Mouse (Mus musculus) limb, embryonic 10.5 days (tissue): Measurements from ENCODE around the gene Mybph. TPM values are rescaled to one million over a fixed set of nuclear protein-coding genes. Genes with fewer than 3 reads are reported as not detected.

Source experiments
- DNase-seq: peaks from one replicate; pipeline ENCODE4 v3.0.0-alpha.2; 2017; ENCODE audit warnings: low spot score
- H3K27ac ChIP-seq: fragments of 300-500 bp; sonication (generic); 2 replicates; pipeline ENCODE4 v1.5.1; 2016; ENCODE audit warnings: mild to moderate bottlenecking
- H3K27me3 ChIP-seq: fragments of 300-500 bp; sonication (generic); 2 replicates; pipeline ENCODE4 v1.6.1; 2016; ENCODE audit warnings: low read depth, mild to moderate bottlenecking; ENCODE audit not compliant: poor library complexity, severe bottlenecking
- H3K36me3 ChIP-seq: fragments of 300-500 bp; sonication (generic); 2 replicates; pipeline ENCODE4 v1.6.1; 2016; ENCODE audit warnings: mild to moderate bottlenecking, moderate library complexity
- H3K4me1 ChIP-seq: fragments of 300-500 bp; sonication (generic); 2 replicates; pipeline ENCODE4 v1.6.1; 2016
- H3K4me3 ChIP-seq: fragments of 300-500 bp; sonication (generic); 2 replicates; pipeline ENCODE4 v1.5.1; 2016; ENCODE audit warnings: mild to moderate bottlenecking, moderate library complexity
- H3K9me3 ChIP-seq: fragments of 300-500 bp; sonication (generic); replicated peaks from 2 replicates; pipeline ENCODE4 v1.6.1; 2016; ENCODE audit warnings: mild to moderate bottlenecking
- WGBS: fragments of 180-500 bp; shearing (Covaris S2); methylation state at CpG from one replicate; pipeline ENCODE4 v1.1.7; 2016; 5-methylcytosine and 5-hydroxymethylcytosine counted together
- polyA plus RNA-seq: library from polyadenylated mRNA; unstranded; fragments of >200 nt; fragmentation: Nextera tagmentation; extraction: Ambion mirVana; gene quantifications from 2 replicates; pipeline ENCODE4 v1.2.1, GENCODE M21; 2016

Mybph gene
- polyA plus RNA-seq, 1 experiment from 2014 or later = 0.98 TPM

DNA sequence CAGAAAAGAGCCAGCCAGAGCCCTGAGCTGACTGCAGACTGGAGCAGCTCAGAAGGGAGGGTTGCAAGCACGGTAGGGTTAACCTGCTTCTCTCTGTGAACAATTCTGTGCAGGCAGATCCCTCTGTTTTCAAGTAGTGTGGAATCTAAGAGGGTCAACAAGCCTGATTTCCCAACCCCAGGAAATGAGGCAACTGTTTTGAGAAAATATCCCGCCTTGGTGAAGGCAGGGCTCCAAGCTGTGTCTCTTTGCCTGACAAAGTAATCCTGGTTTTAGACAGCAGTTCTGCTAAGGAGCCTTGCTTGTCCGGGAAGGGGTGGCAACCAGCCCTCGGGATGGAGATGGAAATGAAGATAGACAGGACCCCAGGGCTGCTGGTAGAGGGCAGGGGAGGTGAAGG lies 28.8 kb upstream of the Mybph start:
- no peak overlapping the region for H3K4me3 ChIP-seq
- H3K36me3 ChIP-seq = no peaks in the 10 kb centered on the region
- no peaks in the 10 kb centered on the region for H3K4me1 ChIP-seq
- no peak for DNase-seq
- H3K27ac ChIP-seq = no peak overlapping the region
- no peaks in the 10 kb centered on the region for H3K9me3 ChIP-seq
- WGBS = 76% methylated on average over 4 of the region's 4 CpGs
- no peaks in the 10 kb centered on the region for H3K27me3 ChIP-seq

DNA sequence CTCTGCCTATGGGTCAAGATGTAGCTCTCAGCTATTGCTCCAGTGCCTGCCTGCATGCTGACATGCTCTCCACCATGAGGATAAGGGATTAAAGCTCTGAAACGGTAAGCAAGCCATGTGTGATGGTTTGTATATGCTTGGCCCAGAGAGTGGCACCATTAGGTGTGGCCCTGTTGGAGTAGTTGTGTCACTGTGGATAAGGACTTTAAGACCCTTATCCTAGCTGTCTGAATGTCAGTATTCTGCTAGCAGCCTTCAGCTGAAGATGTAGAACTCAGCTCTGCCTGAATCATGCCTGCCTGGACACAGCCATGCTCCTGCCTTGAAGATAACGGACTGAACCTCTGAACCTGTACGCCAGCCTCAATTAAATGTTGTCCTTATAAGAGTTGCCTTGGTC lies 26.7 kb upstream of the Mybph start:
- no peak for DNase-seq
- Histone ChIP-seq H3K4me1 (no peaks in the 10 kb centered on the region), H3K9me3 (no peaks in the 10 kb centered on the region), H3K27ac (no peak overlapping the region), H3K27me3 (no peaks in the 10 kb centered on the region), H3K4me3 (no peak overlapping the region), H3K36me3 (no peaks in the 10 kb centered on the region)
- WGBS = 93% methylated on average over 3 of the region's 3 CpGs

DNA sequence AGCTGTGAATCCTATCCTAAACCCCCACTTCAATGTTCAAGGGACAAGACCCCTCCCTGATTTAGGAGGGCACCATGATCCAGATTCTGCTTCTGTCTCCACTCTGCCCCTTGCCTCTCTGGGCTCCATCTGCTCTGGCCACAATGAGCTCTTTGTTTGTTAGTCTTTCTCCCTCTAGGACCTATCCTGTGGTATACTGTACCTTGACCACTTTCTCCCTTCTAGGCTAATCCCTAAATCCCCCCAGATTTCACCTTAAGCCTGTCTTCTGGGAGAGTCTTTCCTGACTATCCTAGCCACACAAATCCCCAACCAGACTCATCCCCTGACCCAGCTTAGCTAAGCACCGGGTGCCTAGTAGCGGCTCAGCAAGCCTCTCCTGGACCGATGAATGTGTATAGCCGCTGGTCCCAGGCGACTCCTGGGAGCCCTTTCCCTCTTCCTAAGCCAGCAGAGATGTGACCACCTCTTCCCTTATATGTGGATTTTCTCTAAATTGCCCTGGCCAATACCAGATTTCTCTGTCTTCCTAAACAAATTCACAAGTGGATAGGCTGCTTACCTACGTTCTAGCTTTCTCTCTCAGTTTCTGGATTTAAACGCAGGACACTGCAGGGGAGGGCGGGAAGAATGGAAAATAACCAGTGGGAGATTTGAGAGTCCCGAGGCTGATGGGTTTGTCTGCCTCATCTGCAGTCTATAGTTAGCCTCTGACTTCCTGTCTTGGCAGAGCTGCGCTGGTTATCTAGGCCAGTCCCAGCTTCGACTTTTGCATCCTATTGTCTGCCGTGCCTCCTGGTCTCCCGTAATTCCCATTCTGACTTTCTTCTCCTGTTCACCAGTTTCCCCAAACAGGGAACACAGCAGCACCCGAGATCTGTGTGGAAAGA lies 25.6 kb upstream of the Mybph start:
- Histone ChIP-seq H3K9me3 (no peaks in the 10 kb centered on the region), H3K27me3 (no peaks in the 10 kb centered on the region), H3K4me3 (no peak overlapping the region), H3K36me3 (no peaks in the 10 kb centered on the region), H3K4me1 (no peaks in the 10 kb centered on the region), H3K27ac (no peak overlapping the region)
- WGBS = 75% methylated on average over 14 of the region's 14 CpGs
- no peak for DNase-seq

DNA sequence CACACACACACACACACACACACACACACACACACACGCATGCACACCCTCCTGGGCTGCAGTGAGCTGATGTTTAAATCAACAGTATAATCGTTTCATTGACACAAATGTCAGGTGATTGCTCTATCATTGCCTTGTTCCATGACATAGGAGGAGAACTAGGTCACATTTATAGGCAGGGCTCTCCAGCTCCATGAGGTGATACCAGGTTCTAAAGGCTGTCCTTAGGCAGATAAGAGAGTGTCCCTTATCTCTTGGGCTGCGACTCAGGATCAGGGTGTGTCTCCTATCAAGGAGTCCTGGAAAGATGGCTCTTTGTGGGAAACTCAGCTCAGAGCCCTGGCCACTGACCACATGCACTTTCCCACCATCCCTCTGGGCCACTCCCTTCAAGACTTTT lies 24.7 kb upstream of the Mybph start:
- Histone ChIP-seq H3K27me3 (no peaks in the 10 kb centered on the region), H3K9me3 (no peaks in the 10 kb centered on the region), H3K36me3 (no peaks in the 10 kb centered on the region), H3K4me3 (no peak overlapping the region), H3K27ac (no peak overlapping the region), H3K4me1 (no peaks in the 10 kb centered on the region)
- DNase-seq = no peak
- 88% methylated on average over 3 of the region's 3 CpGs for WGBS

DNA sequence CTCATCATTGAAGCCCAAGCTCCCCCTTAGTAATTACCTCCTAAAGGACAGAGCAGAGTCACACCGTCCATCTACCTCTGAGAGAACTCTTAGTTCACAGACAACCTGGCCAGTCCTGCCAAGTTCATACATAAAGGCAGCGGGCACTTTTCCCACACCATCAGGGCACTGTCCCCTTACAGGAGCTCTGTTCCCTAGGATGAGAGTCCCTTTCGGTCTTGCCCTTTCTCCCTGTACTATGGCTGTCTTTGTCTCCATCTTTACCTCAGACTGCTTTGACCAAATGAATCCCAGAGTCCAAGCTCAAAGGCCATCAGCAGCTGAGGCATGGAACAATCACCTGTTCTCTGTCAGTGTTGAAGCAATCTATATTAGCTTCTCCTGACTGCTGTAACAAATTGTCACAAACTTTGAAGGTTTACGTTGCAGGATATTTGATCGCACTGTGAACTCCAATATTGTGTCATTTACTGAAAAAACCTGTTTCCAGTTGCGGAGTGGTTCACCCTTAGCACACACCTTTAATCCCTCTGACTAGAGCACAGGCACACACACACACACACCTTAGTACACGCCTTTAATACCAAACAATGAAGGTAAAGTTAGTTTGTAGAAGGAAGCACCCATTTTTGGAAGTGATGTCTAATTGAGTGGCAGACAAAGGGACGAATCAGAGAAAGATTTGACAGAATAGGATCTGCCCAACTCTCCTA lies 24.1 kb upstream of the Mybph start:
- Histone ChIP-seq H3K27me3 (no peaks in the 10 kb centered on the region), H3K4me1 (no peaks in the 10 kb centered on the region), H3K4me3 (no peak overlapping the region), H3K9me3 (no peaks in the 10 kb centered on the region), H3K27ac (no peak overlapping the region), H3K36me3 (no peaks in the 10 kb centered on the region)
- DNase-seq = no peak
- WGBS = 92% methylated on average over 8 of the region's 8 CpGs

DNA sequence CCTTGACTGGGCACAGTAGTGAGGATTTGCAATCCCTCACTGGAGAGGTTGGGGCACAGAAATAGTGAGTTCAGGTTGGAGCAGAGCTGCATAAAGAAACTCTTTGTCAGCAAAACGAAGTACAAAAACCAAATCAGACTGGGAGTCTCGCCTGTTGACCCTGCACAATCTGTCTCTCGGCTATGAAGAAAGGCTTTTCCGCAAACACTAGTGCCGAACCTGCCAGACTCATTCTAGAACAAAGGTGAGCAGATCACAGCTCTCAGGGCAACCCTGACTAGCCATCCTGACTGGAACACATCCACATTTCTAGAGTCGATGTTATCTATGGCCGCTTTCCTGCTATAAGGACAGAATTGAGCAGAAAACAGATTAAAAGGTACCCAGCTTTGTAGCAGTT lies 20.2 kb upstream of the Mybph start:
- Histone ChIP-seq H3K27ac (no peak overlapping the region), H3K4me3 (no peak overlapping the region), H3K27me3 (no peaks in the 10 kb centered on the region), H3K9me3 (no peaks in the 10 kb centered on the region), H3K4me1 (0 out of 2 replicates have a peak, but pooled peaks cover 3% of the 10 kb centered on the region), H3K36me3 (no peaks in the 10 kb centered on the region)
- no peak for DNase-seq
- 80% methylated on average over 7 of the region's 7 CpGs for WGBS

DNA sequence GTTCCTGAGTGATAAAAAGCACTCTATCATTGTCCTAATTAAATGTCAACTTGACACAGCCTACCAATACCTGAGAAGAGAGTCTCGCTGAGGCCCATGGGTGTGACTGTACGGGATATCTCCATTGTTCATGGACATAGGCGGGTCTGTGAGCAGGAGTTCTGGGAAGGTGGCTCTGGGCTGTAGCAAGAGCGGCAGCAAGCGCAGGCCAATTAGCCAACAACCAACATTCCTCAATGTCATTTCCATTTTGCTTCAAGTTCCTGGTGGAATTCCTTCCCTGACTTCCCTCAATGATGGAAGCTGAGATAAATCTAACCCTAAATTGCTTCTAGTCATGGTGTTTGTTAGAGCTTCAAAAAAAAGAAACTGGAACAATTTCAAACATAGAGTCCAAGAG lies 15.3 kb upstream of the Mybph start:
- no peaks in the 10 kb centered on the region for H3K36me3 ChIP-seq
- no peaks in the 10 kb centered on the region for H3K27me3 ChIP-seq
- WGBS = 91% methylated on average over 5 of the region's 5 CpGs
- H3K4me1 ChIP-seq = peaks cover 17% of the 10 kb centered on the region
- H3K9me3 ChIP-seq = no peaks in the 10 kb centered on the region
- DNase-seq = no peak
- no peak overlapping the region for H3K27ac ChIP-seq
- no peak overlapping the region for H3K4me3 ChIP-seq

DNA sequence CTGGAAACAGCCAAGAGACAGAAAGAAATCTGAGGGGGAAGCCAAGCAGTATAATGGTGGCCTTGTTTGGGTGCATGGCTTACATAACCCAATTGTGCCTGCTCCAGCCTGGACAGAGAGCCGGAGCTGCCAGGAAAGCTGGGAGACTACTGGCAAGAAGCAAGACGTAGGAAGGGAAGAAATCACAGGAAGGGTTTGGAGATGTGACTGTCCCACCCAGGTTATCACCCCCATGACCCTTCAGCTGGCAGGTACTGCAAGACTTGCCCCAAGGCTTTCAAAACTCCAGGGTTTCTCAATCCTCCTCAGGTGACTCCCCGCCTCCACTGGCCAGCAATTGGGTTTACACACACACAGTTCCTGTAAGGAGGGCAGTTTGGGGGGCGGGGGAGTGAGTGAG lies 11.2 kb upstream of the Mybph start, which contains the start of gene Chil1:
TSS of gene Chil1 (plus strand) at position 152 of the 400 bp plus-strand sequence.
- H3K27me3 ChIP-seq = 0 out of 2 replicates have a peak, but pooled peaks cover 6% of the 10 kb centered on the region
- peak within 1 kb of the TSS; percentile 53; the same call in 1 of the 2 replicates for H3K27ac ChIP-seq
- H3K9me3 ChIP-seq = no peaks in the 10 kb centered on the region
- no peak for DNase-seq
- H3K4me1 ChIP-seq = peaks cover 14% of the 10 kb centered on the region
- no peaks in the 10 kb centered on the region for H3K36me3 ChIP-seq
- no peak within 1 kb of the TSS for H3K4me3 ChIP-seq
- WGBS = 54% methylated on average over 4 of the region's 4 CpGs

DNA sequence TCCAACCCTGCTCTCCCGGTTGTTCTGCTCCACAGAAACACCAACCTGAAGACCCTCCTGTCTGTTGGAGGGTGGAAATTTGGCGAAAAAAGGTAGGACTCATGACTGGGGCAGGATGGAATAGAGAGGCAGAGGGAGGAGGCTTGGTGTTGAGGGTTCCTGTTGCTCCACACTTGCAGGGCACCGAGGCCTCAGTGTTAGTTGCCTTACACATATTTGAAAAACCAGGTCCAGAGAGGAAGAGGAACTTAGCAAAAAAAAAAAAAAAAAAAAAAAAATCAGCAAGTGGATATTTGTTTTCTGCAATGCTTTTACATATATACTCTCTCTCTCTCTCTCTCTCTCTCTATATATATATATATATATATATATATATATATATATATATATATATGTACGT lies 9.2 kb upstream of the Mybph start:
- Histone ChIP-seq H3K4me1 (peaks cover 15% of the 10 kb centered on the region), H3K36me3 (no peaks in the 10 kb centered on the region), H3K27me3 (peaks cover 20% of the 10 kb centered on the region), H3K9me3 (no peaks in the 10 kb centered on the region), H3K4me3 (no peak overlapping the region), H3K27ac (no peak overlapping the region)
- DNase-seq = no peak
- 91% methylated on average over 4 of the region's 4 CpGs for WGBS

DNA sequence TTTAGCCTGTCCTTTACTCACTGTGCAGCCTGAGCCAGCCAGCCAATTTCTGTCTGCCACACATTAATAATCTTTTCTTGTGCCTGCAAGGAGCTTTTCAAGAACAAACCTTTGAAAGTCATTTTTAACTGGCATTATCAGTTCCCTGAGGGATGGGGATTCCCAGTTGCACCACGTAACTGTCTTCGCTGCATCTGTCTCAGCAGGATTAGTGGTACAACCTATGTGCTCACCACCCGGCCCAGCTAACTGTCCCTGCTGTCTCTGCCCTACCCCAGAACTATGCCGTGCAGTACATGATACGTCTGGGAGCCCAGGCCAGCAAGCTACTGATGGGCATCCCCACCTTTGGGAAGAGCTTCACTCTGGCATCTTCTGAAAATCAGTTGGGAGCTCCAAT lies 5.0 kb upstream of the Mybph start:
- peaks cover 31% of the 10 kb centered on the region for H3K27me3 ChIP-seq
- no peaks in the 10 kb centered on the region for H3K36me3 ChIP-seq
- 88% methylated on average over 5 of the region's 5 CpGs for WGBS
- no peaks in the 10 kb centered on the region for H3K9me3 ChIP-seq
- no peak overlapping the region for H3K4me3 ChIP-seq
- H3K27ac ChIP-seq = no peak overlapping the region
- DNase-seq = no peak
- H3K4me1 ChIP-seq = peaks cover 13% of the 10 kb centered on the region

DNA sequence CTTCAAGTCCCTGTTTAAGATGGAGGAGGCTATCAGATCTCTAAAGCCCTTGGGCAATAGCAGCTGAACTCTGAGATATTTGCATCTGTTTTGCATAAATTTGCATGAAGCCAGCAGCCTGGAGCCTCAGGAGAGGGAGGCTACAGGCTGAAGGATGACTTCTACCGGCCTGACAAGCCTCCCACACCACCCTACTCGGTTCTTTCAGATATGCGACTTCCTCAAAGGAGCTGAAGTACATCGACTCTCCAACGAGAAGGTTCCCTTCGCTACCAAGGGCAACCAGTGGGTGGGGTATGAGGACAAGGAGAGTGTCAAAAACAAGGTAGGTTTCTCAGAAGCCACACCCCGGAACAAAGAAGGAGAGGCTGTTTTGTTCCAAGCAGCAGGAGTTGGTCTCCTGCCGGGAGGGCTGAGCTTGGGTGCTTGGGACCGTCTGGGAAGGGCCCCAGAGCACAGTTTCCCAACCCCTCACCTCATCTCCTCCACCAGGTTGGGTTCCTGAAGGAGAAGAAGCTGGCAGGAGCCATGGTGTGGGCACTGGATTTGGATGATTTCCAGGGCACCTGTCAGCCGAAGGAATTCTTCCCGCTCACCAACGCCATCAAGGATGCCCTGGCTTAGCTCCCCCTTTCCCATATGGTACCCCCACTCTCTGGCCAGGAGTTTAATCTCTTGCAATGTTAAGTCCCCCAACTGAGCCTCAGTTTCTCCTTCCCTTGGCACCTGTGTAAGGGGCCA lies 4.1 kb upstream of the Mybph start:
- peaks cover 23% of the 10 kb centered on the region for H3K4me1 ChIP-seq
- no peak overlapping the region for H3K4me3 ChIP-seq
- 24% methylated on average over 12 of the region's 12 CpGs for WGBS
- no peak for DNase-seq
- H3K27ac ChIP-seq = no peak overlapping the region
- H3K36me3 ChIP-seq = no peaks in the 10 kb centered on the region
- H3K27me3 ChIP-seq = peaks cover 25% of the 10 kb centered on the region
- no peaks in the 10 kb centered on the region for H3K9me3 ChIP-seq

DNA sequence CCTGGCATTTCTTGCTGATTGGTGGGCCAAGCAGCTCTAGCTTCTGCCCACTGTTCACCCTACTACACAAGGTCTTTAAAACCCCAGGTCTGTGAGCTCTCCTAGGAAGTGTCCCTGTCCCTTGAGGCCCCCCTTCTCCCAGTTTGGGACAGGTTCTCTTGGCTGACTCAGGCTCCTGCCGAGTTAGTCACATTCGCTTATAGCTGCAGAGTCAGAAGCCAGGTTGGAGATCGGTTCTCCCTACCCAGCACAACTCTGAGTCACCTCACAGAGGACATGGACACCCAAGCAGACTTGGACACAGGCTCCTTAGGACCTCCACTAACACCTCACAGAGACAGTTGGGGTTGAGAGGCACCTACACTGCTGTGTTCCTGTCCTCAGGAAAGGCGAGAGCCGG lies 2.1 kb upstream of the Mybph start:
- Histone ChIP-seq H3K4me1 (peaks cover 43% of the 10 kb centered on the region), H3K4me3 (no peak overlapping the region), H3K9me3 (no peaks in the 10 kb centered on the region), H3K27ac (no peak overlapping the region), H3K36me3 (no peaks in the 10 kb centered on the region), H3K27me3 (peaks cover 25% of the 10 kb centered on the region)
- 84% methylated on average over 5 of the region's 5 CpGs for WGBS
- no peak for DNase-seq

DNA sequence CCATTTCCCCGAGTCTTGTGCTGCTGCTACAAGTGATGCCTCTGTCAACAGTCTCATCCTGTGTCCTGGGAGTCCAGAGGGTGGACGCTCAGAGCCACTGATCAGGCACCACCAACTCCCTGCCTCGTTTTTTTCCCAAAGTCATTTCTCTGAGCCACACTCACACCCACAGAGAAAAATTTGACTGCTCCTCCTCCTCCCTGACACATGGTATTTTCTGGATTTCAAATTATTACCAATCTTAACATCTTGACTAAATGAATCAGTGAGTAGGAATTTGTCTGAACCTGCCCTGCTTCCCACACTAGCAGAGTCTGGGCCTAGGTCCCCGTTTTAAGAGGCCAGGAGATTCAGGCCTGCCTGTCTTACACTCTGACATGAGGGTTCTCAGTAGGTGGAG lies 1.2 kb upstream of the Mybph start:
- no peak overlapping the region for H3K4me3 ChIP-seq
- 55% methylated on average over 4 of the region's 4 CpGs for WGBS
- no peak overlapping the region for H3K27ac ChIP-seq
- no peak for DNase-seq
- H3K4me1 ChIP-seq = peaks cover 48% of the 10 kb centered on the region
- no peaks in the 10 kb centered on the region for H3K9me3 ChIP-seq
- H3K36me3 ChIP-seq = no peaks in the 10 kb centered on the region
- peaks cover 25% of the 10 kb centered on the region for H3K27me3 ChIP-seq
